Mouse (Mus musculus) thymus, postnatal 14 days (tissue): ENCODE data around the gene Tmem121b.

Source experiments
- DNase-seq: peaks from one replicate; pipeline ENCODE4 v3.0.0; 2021

Gene Tmem121b

GRCm38 (mm10) chr6:120491862-120492498 lies 1.6 kb downstream of the Tmem121b start:
- no peak for DNase-seq

GRCm38 (mm10) chr6:120491064-120491463 lies 2.5 kb downstream of the Tmem121b start:
- DNase-seq: no peak

GRCm38 (mm10) chr6:120489461-120489860 lies 4.1 kb downstream of the Tmem121b start:
- DNase-seq: no peak

GRCm38 (mm10) chr6:120488647-120489046 lies 5.0 kb downstream of the Tmem121b start:
- DNase-seq: no peak

GRCm38 (mm10) chr6:120486051-120486510 lies 7.5 kb downstream of the Tmem121b start:
- DNase-seq: peak; percentile 79

- DNase-seq: no peak
Measured at GRCm38 (mm10) chr6:120485038-120485437, 8.6 kb downstream of the Tmem121b start.

GRCm38 (mm10) chr6:120483211-120483626 lies 10.4 kb downstream of the Tmem121b start:
- peak; percentile 79 for DNase-seq

- no peak for DNase-seq
Measured at GRCm38 (mm10) chr6:120482756-120483155, 10.9 kb downstream of the Tmem121b start.

GRCm38 (mm10) chr6:120482021-120482420 lies 11.6 kb downstream of the Tmem121b start:
- DNase-seq: no peak

GRCm38 (mm10) chr6:120481538-120481937 lies 12.1 kb downstream of the Tmem121b start:
- peak; percentile 63 for DNase-seq

- DNase-seq: no peak
Measured at GRCm38 (mm10) chr6:120480361-120480760, 13.2 kb downstream of the Tmem121b start.

GRCm38 (mm10) chr6:120479302-120479701 lies 14.3 kb downstream of the Tmem121b start:
- DNase-seq: no peak

GRCm38 (mm10) chr6:120475288-120475687 lies 18.3 kb downstream of the Tmem121b start:
- DNase-seq: no peak

- no peak for DNase-seq
Measured at GRCm38 (mm10) chr6:120473427-120473826, 20.2 kb downstream of the Tmem121b start.

GRCm38 (mm10) chr6:120472455-120473140 lies 21.0 kb downstream of the Tmem121b start:
- DNase-seq: no peak

GRCm38 (mm10) chr6:120471991-120472441 lies 21.6 kb downstream of the Tmem121b start:
- no peak for DNase-seq

- DNase-seq: no peak
Measured at GRCm38 (mm10) chr6:120470666-120471065, 22.9 kb downstream of the Tmem121b start.

- DNase-seq: no peak
Measured at GRCm38 (mm10) chr6:120469770-120470169, 23.8 kb downstream of the Tmem121b start.

- no peak for DNase-seq
Measured at GRCm38 (mm10) chr6:120469268-120469667, 24.3 kb downstream of the Tmem121b start.

GRCm38 (mm10) chr6:120468259-120468658 lies 25.3 kb downstream of the Tmem121b start:
- peak; percentile 56 for DNase-seq

GRCm38 (mm10) chr6:120466609-120467329 lies 26.8 kb downstream of the Tmem121b start:
- peak; percentile 82 for DNase-seq

- no peak for DNase-seq
Measured at GRCm38 (mm10) chr6:120465393-120465792, 28.2 kb downstream of the Tmem121b start.

- no peak for DNase-seq
Measured at GRCm38 (mm10) chr6:120464406-120464939, 29.1 kb downstream of the Tmem121b start.
